Mouse (Mus musculus) embryonic facial prominence, embryonic 10.5 days (tissue): ENCODE results near the gene Prnp. TPM values are rescaled to one million over a fixed set of nuclear protein-coding genes. Genes with fewer than 3 reads are reported as not detected.

ENCODE experiments used
- DNase-seq: peaks from one replicate; pipeline ENCODE4 v3.0.0-alpha.2; 2017; ENCODE audit warnings: low spot score
- H3K27ac ChIP-seq: fragments of 300-500 bp; sonication (generic); replicated peaks from 2 replicates; pipeline ENCODE4 v1.5.1; 2016; ENCODE audit warnings: mild to moderate bottlenecking
- H3K27me3 ChIP-seq: fragments of 300-500 bp; sonication (generic); replicated peaks from 2 replicates; pipeline ENCODE4 v1.6.1; 2016; ENCODE audit warnings: low read depth, mild to moderate bottlenecking; ENCODE audit not compliant: poor library complexity, severe bottlenecking
- H3K36me3 ChIP-seq: fragments of 300-500 bp; sonication (generic); replicated peaks from 2 replicates; pipeline ENCODE4 v1.6.1; 2016; ENCODE audit warnings: mild to moderate bottlenecking, moderate library complexity
- H3K4me1 ChIP-seq: fragments of 300-500 bp; sonication (generic); 2 replicates; pipeline ENCODE4 v1.6.1; 2016
- H3K4me3 ChIP-seq: fragments of 300-500 bp; sonication (generic); 2 replicates; pipeline ENCODE4 v1.5.1; 2016; ENCODE audit warnings: mild to moderate bottlenecking, moderate library complexity
- H3K9me3 ChIP-seq: fragments of 300-500 bp; sonication (generic); 2 replicates; pipeline ENCODE4 v1.6.1; 2016; ENCODE audit warnings: mild to moderate bottlenecking
- WGBS: fragments of 180-500 bp; shearing (Covaris S2); methylation state at CpG from one replicate; pipeline ENCODE4 v1.1.7; 2016; 5-methylcytosine and 5-hydroxymethylcytosine counted together
- polyA plus RNA-seq: library from polyadenylated mRNA; unstranded; fragments of >200 nt; fragmentation: Nextera tagmentation; extraction: Ambion mirVana; gene quantifications from 2 replicates; pipeline ENCODE4 v1.2.1, GENCODE M21; 2016

The Prnp gene
- 14.7 and 21.7 TPM in 2 replicates for polyA plus RNA-seq

GRCm38 (mm10) chr2:131909683-131910572 lies at the start of gene Prnp, which contains the start of gene Prn:
Prnp (plus strand) TSS chr2:131909928.
Prn (plus strand) TSS chr2:131909957.
- DNase-seq = peak; percentile 96
- H3K27ac ChIP-seq = peak within 1 kb of the TSS; percentile 87
- peaks cover 19% of the 10 kb centered on the region for H3K4me1 ChIP-seq
- 5% methylated on average over 52 of the region's 52 CpGs for WGBS
- H3K27me3 ChIP-seq = peaks cover 24% of the 10 kb centered on the region
- no peaks in the 10 kb centered on the region for H3K36me3 ChIP-seq
- peak within 1 kb of the TSS; percentile 80 for H3K4me3 ChIP-seq
- H3K9me3 ChIP-seq = no peaks in the 10 kb centered on the region

- WGBS = 63% methylated on average over 3 of the region's 3 CpGs
- Histone ChIP-seq H3K27me3 (no peaks in the 10 kb centered on the region), H3K36me3 (no peaks in the 10 kb centered on the region), H3K27ac (peak overlapping the region; percentile 45; the same call in 1 of the 2 replicates), H3K4me3 (no peak overlapping the region), H3K4me1 (peaks cover 33% of the 10 kb centered on the region), H3K9me3 (no peaks in the 10 kb centered on the region)
- DNase-seq = no peak
Measured at GRCm38 (mm10) chr2:131862617-131863275, 47.0 kb upstream of the Prnp start.

GRCm38 (mm10) chr2:131863472-131863871 lies 46.3 kb upstream of the Prnp start:
- Histone ChIP-seq H3K4me3 (no peak overlapping the region), H3K9me3 (no peaks in the 10 kb centered on the region), H3K27me3 (no peaks in the 10 kb centered on the region), H3K36me3 (no peaks in the 10 kb centered on the region), H3K4me1 (peaks cover 38% of the 10 kb centered on the region), H3K27ac (no peak overlapping the region; the same call in 1 of the 2 replicates)
- no peak for DNase-seq
- 78% methylated on average over 3 of the region's 3 CpGs for WGBS

GRCm38 (mm10) chr2:131864262-131864796 lies 45.4 kb upstream of the Prnp start:
- Histone ChIP-seq H3K27ac (no peak overlapping the region), H3K4me3 (no peak overlapping the region), H3K27me3 (no peaks in the 10 kb centered on the region), H3K4me1 (peaks cover 38% of the 10 kb centered on the region), H3K9me3 (no peaks in the 10 kb centered on the region), H3K36me3 (no peaks in the 10 kb centered on the region)
- no peak for DNase-seq
- 95% methylated on average over 2 of the region's 2 CpGs for WGBS

GRCm38 (mm10) chr2:131866676-131867075 lies 43.1 kb upstream of the Prnp start:
- no peaks in the 10 kb centered on the region for H3K36me3 ChIP-seq
- H3K4me1 ChIP-seq = peaks cover 38% of the 10 kb centered on the region
- H3K9me3 ChIP-seq = no peaks in the 10 kb centered on the region
- H3K27ac ChIP-seq = no peak overlapping the region
- H3K4me3 ChIP-seq = no peak overlapping the region
- no peaks in the 10 kb centered on the region for H3K27me3 ChIP-seq
- DNase-seq = no peak

GRCm38 (mm10) chr2:131868983-131869382 lies 40.7 kb upstream of the Prnp start:
- H3K4me3 ChIP-seq = no peak overlapping the region
- no peak for DNase-seq
- H3K4me1 ChIP-seq = peaks cover 17% of the 10 kb centered on the region
- no peak overlapping the region for H3K27ac ChIP-seq
- WGBS = 92% methylated on average over 5 of the region's 5 CpGs
- H3K27me3 ChIP-seq = no peaks in the 10 kb centered on the region
- no peaks in the 10 kb centered on the region for H3K36me3 ChIP-seq
- H3K9me3 ChIP-seq = no peaks in the 10 kb centered on the region

GRCm38 (mm10) chr2:131873376-131873775 lies 36.4 kb upstream of the Prnp start:
- Histone ChIP-seq H3K9me3 (no peaks in the 10 kb centered on the region), H3K27ac (no peak overlapping the region), H3K4me3 (no peak overlapping the region), H3K4me1 (no peaks in the 10 kb centered on the region), H3K36me3 (no peaks in the 10 kb centered on the region), H3K27me3 (no peaks in the 10 kb centered on the region)
- no peak for DNase-seq
- WGBS = 90% methylated on average over 1 of the region's 1 CpGs

GRCm38 (mm10) chr2:131876551-131877265 lies 33.0 kb upstream of the Prnp start:
- no peak overlapping the region for H3K4me3 ChIP-seq
- H3K36me3 ChIP-seq = no peaks in the 10 kb centered on the region
- H3K4me1 ChIP-seq = no peaks in the 10 kb centered on the region
- no peak for DNase-seq
- WGBS = 92% methylated on average over 7 of the region's 7 CpGs
- H3K27me3 ChIP-seq = no peaks in the 10 kb centered on the region
- no peak overlapping the region for H3K27ac ChIP-seq
- no peaks in the 10 kb centered on the region for H3K9me3 ChIP-seq

GRCm38 (mm10) chr2:131881766-131882165 lies 28.0 kb upstream of the Prnp start:
- H3K4me1 ChIP-seq = 0 out of 2 replicates have a peak, but pooled peaks cover 3% of the 10 kb centered on the region
- no peak overlapping the region for H3K27ac ChIP-seq
- no peak overlapping the region for H3K4me3 ChIP-seq
- no peaks in the 10 kb centered on the region for H3K9me3 ChIP-seq
- H3K27me3 ChIP-seq = no peaks in the 10 kb centered on the region
- no peaks in the 10 kb centered on the region for H3K36me3 ChIP-seq
- no peak for DNase-seq
- WGBS = 59% methylated on average over 4 of the region's 4 CpGs

GRCm38 (mm10) chr2:131883136-131883535 lies 26.6 kb upstream of the Prnp start:
- Histone ChIP-seq H3K9me3 (no peaks in the 10 kb centered on the region), H3K27me3 (no peaks in the 10 kb centered on the region), H3K4me3 (no peak overlapping the region), H3K27ac (no peak overlapping the region), H3K36me3 (no peaks in the 10 kb centered on the region), H3K4me1 (0 out of 2 replicates have a peak, but pooled peaks cover 3% of the 10 kb centered on the region)
- no peak for DNase-seq
- 73% methylated on average over 2 of the region's 2 CpGs for WGBS

GRCm38 (mm10) chr2:131886503-131887160 lies 23.1 kb upstream of the Prnp start:
- H3K27ac ChIP-seq = no peak overlapping the region
- no peaks in the 10 kb centered on the region for H3K27me3 ChIP-seq
- no peak overlapping the region for H3K4me3 ChIP-seq
- WGBS = 85% methylated on average over 6 of the region's 6 CpGs
- peaks cover 22% of the 10 kb centered on the region for H3K4me1 ChIP-seq
- H3K36me3 ChIP-seq = no peaks in the 10 kb centered on the region
- DNase-seq = no peak
- no peaks in the 10 kb centered on the region for H3K9me3 ChIP-seq

GRCm38 (mm10) chr2:131888233-131888632 lies 21.5 kb upstream of the Prnp start:
- Histone ChIP-seq H3K36me3 (no peaks in the 10 kb centered on the region), H3K9me3 (no peaks in the 10 kb centered on the region), H3K4me3 (no peak overlapping the region), H3K27me3 (no peaks in the 10 kb centered on the region), H3K27ac (no peak overlapping the region), H3K4me1 (peaks cover 31% of the 10 kb centered on the region)
- 79% methylated on average over 7 of the region's 7 CpGs for WGBS
- no peak for DNase-seq
